Mouse (Mus musculus): ENCODE data around the gene Ctxn1. TPM values are rescaled to one million over a fixed set of nuclear protein-coding genes. Genes with fewer than 3 reads are reported as not detected.
A peak's percentile ranks its signal among the peaks of the same experiment; 100 is the strongest.

The Ctxn1 gene
- total and polyA plus RNA-seq, 3 experiments, result 0.68 to 3.2 (median 1.3) TPM

- peak overlapping the region; percentile 28; the same call in 1 of the 2 replicates for H3K9ac ChIP-seq (ENCODE audit: insufficient read depth, low read depth)
- H3K9me3 ChIP-seq (replicated peaks; ENCODE audit: low read length), result peaks cover 2% of the 10 kb centered on the region
- H3K36me3 ChIP-seq (replicated peaks in 1 of 2; ENCODE audit: control insufficient read depth in 1 of 2, insufficient read depth in 1 of 2, low read length in 1 of 2), result peaks cover 0 to 2% of the 10 kb centered on the region in 2 experiments
- DNase-seq (ENCODE audit: extremely low read depth), result peak; percentile 83
- dilution Hi-C loops (cut with MboI; ENCODE audit: extremely low pct_ligation_motif_present, extremely low pct_unique_long_range_greater_than_20kb, low sequenced_read_pairs) (no loop called here), in situ Hi-C loops (cut with MboI; ENCODE audit: low pct_ligation_motif_present, low pct_unique_long_range_greater_than_20kb, low sequenced_read_pairs) (no loop called here)
- H3K4me1 ChIP-seq (ENCODE audit: control insufficient read depth in 1 of 2, insufficient read depth in 2 of 2), result peaks cover 7 to 19% of the 10 kb centered on the region in 2 experiments
- H3K27ac ChIP-seq (ENCODE audit: insufficient read depth, low read depth), result no peak overlapping the region
- TF ChIP-seq TBP (conservative IDR thresholded peaks at IDR 0.05; ENCODE audit: low read depth, low read length) (0 out of 2 replicates have a peak, but pooled peaks have one; percentile 19), KAT2A (IDR thresholded peaks at IDR 0.05; ENCODE audit: insufficient replicate concordance, low read length) (no peak), E2F4 (IDR thresholded peaks at IDR 0.05; ENCODE audit: insufficient replicate concordance, low read depth, low read length) (no peak), MXI1 (IDR thresholded peaks at IDR 0.05; ENCODE audit: low read depth, low read length) (peak; percentile 63; the same call in 1 of the 2 replicates), ELF1 (IDR thresholded peaks at IDR 0.05; ENCODE audit: low read depth, low read length) (0 out of 2 replicates have a peak, but pooled peaks have one; percentile 34), RAD21 (IDR thresholded peaks at IDR 0.05; ENCODE audit: low read depth, low read length) (no peak)
- peak overlapping the region; percentile 92 for H3K4me2 ChIP-seq (ENCODE audit: insufficient read depth, low read depth, poor library complexity, severe bottlenecking)
- peak overlapping the region; percentile 43 to 52 (median 50) for H3K4me3 ChIP-seq (replicated peaks in 1 of 3; ENCODE audit: low read depth in 2 of 3, low read length in 2 of 3, poor library complexity in 1 of 3)
- H3K27me3 ChIP-seq (replicated peaks), result no peaks in the 10 kb centered on the region
- H3K79me2 ChIP-seq (replicated peaks; ENCODE audit: control insufficient read depth, extremely low read depth, insufficient read depth, poor library complexity, severe bottlenecking), result no peaks in the 10 kb centered on the region
Observed at GRCm38 (mm10) chr8:4214006-4214980, 44.8 kb downstream of the Ctxn1 start.

DNA sequence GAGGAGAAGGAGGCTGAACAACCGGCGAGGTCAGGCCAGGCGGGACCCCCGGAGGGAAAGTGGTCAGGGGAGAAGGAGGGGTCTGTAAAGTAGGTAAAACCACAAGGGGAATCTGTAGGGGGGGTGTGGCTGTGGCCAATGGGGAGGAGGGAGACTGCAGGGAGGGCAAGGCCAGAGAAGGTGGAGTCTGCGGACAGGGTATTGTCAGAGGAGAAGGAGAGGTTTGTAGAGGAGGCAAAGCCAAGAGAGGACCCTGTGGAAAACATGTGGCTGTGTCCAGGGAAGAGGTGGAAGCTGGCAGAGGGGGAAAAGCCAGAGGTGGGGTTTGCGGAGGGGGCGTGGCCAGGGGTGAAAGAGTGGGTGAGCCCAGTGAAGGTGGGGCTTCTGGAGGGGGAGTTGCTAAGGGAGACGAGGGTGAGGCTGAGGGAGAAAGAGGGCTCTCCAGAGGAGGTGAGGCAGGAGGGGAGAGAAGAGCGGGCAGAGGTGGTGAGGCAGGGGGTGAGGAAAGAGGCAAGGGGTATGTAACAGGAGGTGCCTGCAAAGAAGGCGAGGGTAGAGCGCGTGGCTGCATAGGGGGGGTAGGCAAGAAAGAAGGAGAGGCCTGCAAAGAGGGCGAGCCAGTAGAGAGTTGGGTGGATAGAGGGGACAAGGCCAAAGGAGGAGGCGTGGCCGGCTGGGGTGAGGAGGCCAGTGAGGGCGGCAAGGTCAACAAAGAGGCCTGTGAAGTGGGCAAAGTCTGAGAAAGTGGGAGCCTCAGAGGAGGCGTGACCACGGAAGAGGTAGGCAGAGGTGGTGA is 45.7 kb downstream of the Ctxn1 start:
- Histone ChIP-seq H3K9me3 (replicated peaks; ENCODE audit: low read length) (peaks cover 2% of the 10 kb centered on the region), H3K9ac (ENCODE audit: insufficient read depth, low read depth) (peak overlapping the region; percentile 28; the same call in 1 of the 2 replicates), H3K4me1 (ENCODE audit: control insufficient read depth in 1 of 2, insufficient read depth in 2 of 2) (peaks cover 7 to 19% of the 10 kb centered on the region in 2 experiments), H3K4me3 (replicated peaks in 1 of 3; ENCODE audit: low read depth in 2 of 3, low read length in 2 of 3, poor library complexity in 1 of 3) (peak overlapping the region; percentile 43 to 52 (median 50)), H3K27ac (ENCODE audit: insufficient read depth, low read depth) (no peak overlapping the region), H3K27me3 (replicated peaks) (no peaks in the 10 kb centered on the region), H3K4me2 (ENCODE audit: insufficient read depth, low read depth, poor library complexity, severe bottlenecking) (peak overlapping the region; percentile 92), H3K79me2 (replicated peaks; ENCODE audit: control insufficient read depth, extremely low read depth, insufficient read depth, poor library complexity, severe bottlenecking) (no peaks in the 10 kb centered on the region), H3K36me3 (replicated peaks in 1 of 2; ENCODE audit: control insufficient read depth in 1 of 2, insufficient read depth in 1 of 2, low read length in 1 of 2) (peaks cover 0 to 2% of the 10 kb centered on the region in 2 experiments)
- in situ Hi-C loops (cut with MboI; ENCODE audit: low pct_ligation_motif_present, low pct_unique_long_range_greater_than_20kb, low sequenced_read_pairs) (no loop called here), dilution Hi-C loops (cut with MboI; ENCODE audit: extremely low pct_ligation_motif_present, extremely low pct_unique_long_range_greater_than_20kb, low sequenced_read_pairs) (no loop called here)
- peak; percentile 21 for DNase-seq (ENCODE audit: extremely low read depth)
- 0 out of 2 replicates have a peak, but pooled peaks have one; percentile 40 for TF ChIP-seq MYC (IDR thresholded peaks at IDR 0.05; ENCODE audit: low read depth, low read length)
- TF ChIP-seq KAT2A (IDR thresholded peaks at IDR 0.05; ENCODE audit: insufficient replicate concordance, low read length), result no peak
- 0 out of 2 replicates have a peak, but pooled peaks have one; percentile 15 for TF ChIP-seq MAZ (IDR thresholded peaks at IDR 0.05; ENCODE audit: low read depth, low read length)
